Mouse (Mus musculus): ENCODE results near the gene Olfr619. TPM values are rescaled to one million over a fixed set of nuclear protein-coding genes. Genes with fewer than 3 reads are reported as not detected.

Olfr619 gene
- polyA plus RNA-seq, 1 experiment, result not detected

GRCm38 (mm10) chr7:103612434-103612833, 12.1 kb downstream of the Olfr619 start, which contains the start of gene Olfr620:
Gene Olfr620 (minus strand): TSS chr7:103612534.
- no peak within 1 kb of the TSS for H3K4me3 ChIP-seq (ENCODE audit: insufficient read depth, poor library complexity, severe bottlenecking)
- H3K36me3 ChIP-seq (ENCODE audit: control insufficient read depth, insufficient read depth), result no peaks in the 10 kb centered on the region
- no peaks in the 10 kb centered on the region for H3K79me3 ChIP-seq (ENCODE audit: low read depth)
- no peak within 1 kb of the TSS for H3ac ChIP-seq (ENCODE audit: control insufficient read depth, insufficient read length, low read depth)
- H3K79me2 ChIP-seq (ENCODE audit: control insufficient read depth, insufficient read depth), result no peaks in the 10 kb centered on the region
- TF ChIP-seq CTCF (IDR thresholded peaks at IDR 0.05; ENCODE audit: control insufficient read depth, insufficient read depth, insufficient read length) (no peak), MYOG (IDR thresholded peaks at IDR 0.05; ENCODE audit: control insufficient read depth, extremely low read depth, insufficient read length) (no peak), FOSL1 (IDR thresholded peaks at IDR 0.05; ENCODE audit: insufficient read depth, low read length, poor library complexity, severe bottlenecking) (no peak)
- no peaks in the 10 kb centered on the region for H3K27me3 ChIP-seq (ENCODE audit: control insufficient read depth, insufficient read depth, insufficient read length)

- no peak overlapping the region for H3K4me3 ChIP-seq (ENCODE audit: insufficient read depth, poor library complexity, severe bottlenecking)
- TF ChIP-seq CEBPB (IDR thresholded peaks at IDR 0.05; ENCODE audit: low read depth) (no peak), CTCF (IDR thresholded peaks at IDR 0.05; ENCODE audit: control insufficient read depth, insufficient read depth, insufficient read length) (no peak), FOSL1 (IDR thresholded peaks at IDR 0.05; ENCODE audit: insufficient read depth, low read length, poor library complexity, severe bottlenecking) (no peak), MYOD1 (IDR thresholded peaks at IDR 0.05; ENCODE audit: control insufficient read depth, insufficient read length, low read depth) (no peak), MYOG (IDR thresholded peaks at IDR 0.05; ENCODE audit: control insufficient read depth, extremely low read depth, insufficient read length) (no peak), USF1 (IDR thresholded peaks at IDR 0.05; ENCODE audit: low read depth) (no peak), MAX (IDR thresholded peaks at IDR 0.05) (no peak)
- no peak overlapping the region for H3ac ChIP-seq (ENCODE audit: control insufficient read depth, insufficient read length, low read depth)
- no peaks in the 10 kb centered on the region for H3K36me3 ChIP-seq (ENCODE audit: control insufficient read depth, insufficient read depth)
- H3K79me3 ChIP-seq (ENCODE audit: low read depth), result no peaks in the 10 kb centered on the region
- no peaks in the 10 kb centered on the region for H3K79me2 ChIP-seq (ENCODE audit: control insufficient read depth, insufficient read depth)
- no peaks in the 10 kb centered on the region for H3K27me3 ChIP-seq (ENCODE audit: control insufficient read depth, insufficient read depth, insufficient read length)
Observed at GRCm38 (mm10) chr7:103636795-103637194, 36.4 kb downstream of the Olfr619 start.

GRCm38 (mm10) chr7:103642602-103643001, 42.2 kb downstream of the Olfr619 start, which contains the start of gene Olfr622:
Gene Olfr622 (minus strand): TSS chr7:103642702.
- Histone ChIP-seq H3K4me3 (ENCODE audit: insufficient read depth, poor library complexity, severe bottlenecking) (no peak within 1 kb of the TSS), H3K79me3 (ENCODE audit: low read depth) (no peaks in the 10 kb centered on the region), H3ac (ENCODE audit: control insufficient read depth, insufficient read length, low read depth) (no peak within 1 kb of the TSS), H3K36me3 (ENCODE audit: control insufficient read depth, insufficient read depth) (no peaks in the 10 kb centered on the region), H3K79me2 (ENCODE audit: control insufficient read depth, insufficient read depth) (no peaks in the 10 kb centered on the region), H3K27me3 (ENCODE audit: control insufficient read depth, insufficient read depth, insufficient read length) (no peaks in the 10 kb centered on the region)
- TF ChIP-seq MYOD1 (IDR thresholded peaks at IDR 0.05; ENCODE audit: control insufficient read depth, insufficient read length, low read depth) (no peak), FOSL1 (IDR thresholded peaks at IDR 0.05; ENCODE audit: insufficient read depth, low read length, poor library complexity, severe bottlenecking) (no peak), MAX (IDR thresholded peaks at IDR 0.05) (no peak), CTCF (IDR thresholded peaks at IDR 0.05; ENCODE audit: control insufficient read depth, insufficient read depth, insufficient read length) (no peak), CEBPB (IDR thresholded peaks at IDR 0.05; ENCODE audit: low read depth) (no peak), MYOG (IDR thresholded peaks at IDR 0.05; ENCODE audit: control insufficient read depth, extremely low read depth, insufficient read length) (no peak), USF1 (IDR thresholded peaks at IDR 0.05; ENCODE audit: low read depth) (no peak)

GRCm38 (mm10) chr7:103644070-103644469, 43.7 kb downstream of the Olfr619 start:
- H3K79me3 ChIP-seq (ENCODE audit: low read depth), result no peaks in the 10 kb centered on the region

More at GRCm38 (mm10) chr7:103644070-103644469, 43.7 kb downstream of the Olfr619 start:
- no peak for TF ChIP-seq CEBPB (IDR thresholded peaks at IDR 0.05; ENCODE audit: low read depth)
- Histone ChIP-seq H3K27me3 (ENCODE audit: control insufficient read depth, insufficient read depth, insufficient read length) (no peaks in the 10 kb centered on the region), H3K79me2 (ENCODE audit: control insufficient read depth, insufficient read depth) (no peaks in the 10 kb centered on the region), H3ac (ENCODE audit: control insufficient read depth, insufficient read length, low read depth) (no peak overlapping the region), H3K4me3 (ENCODE audit: insufficient read depth, poor library complexity, severe bottlenecking) (no peak overlapping the region), H3K36me3 (ENCODE audit: control insufficient read depth, insufficient read depth) (no peaks in the 10 kb centered on the region)

Small RNA genes lying within 50 kb of the gene (microRNA-seq; reads per million reads assigned to microRNA genes)
- gene Gm26506 (ENCODE audit: borderline microRNAs expressed), result not detected

Other genes with a start within 250 kb of the Olfr619 start
- gene Olfr601, start 237.9 kb upstream of the Olfr619 start, polyA plus RNA-seq (2012; fragmentation: generic; extraction: Trizol), result not detected
- not detected for gene Olfr603, start 214.4 kb upstream of the Olfr619 start, polyA plus RNA-seq (2012; fragmentation: generic; extraction: Trizol)
- gene Usp17lc, start 185.5 kb upstream of the Olfr619 start, polyA plus RNA-seq (2012; fragmentation: generic; extraction: Trizol), result 0.08 TPM
- gene Olfr605, start 155.1 kb upstream of the Olfr619 start, polyA plus RNA-seq (2012; fragmentation: generic; extraction: Trizol), result not detected
- not detected for gene Olfr606, start 151.5 kb upstream of the Olfr619 start, polyA plus RNA-seq (2012; fragmentation: generic; extraction: Trizol)
- not detected for gene Olfr607, start 136.4 kb upstream of the Olfr619 start, polyA plus RNA-seq (2012; fragmentation: generic; extraction: Trizol)
- not detected for gene Olfr608, start 130.7 kb upstream of the Olfr619 start, polyA plus RNA-seq (2012; fragmentation: generic; extraction: Trizol)
- gene Olfr609, start 102.5 kb upstream of the Olfr619 start, polyA plus RNA-seq (2012; fragmentation: generic; extraction: Trizol), result not detected
- gene Olfr610, start 88.5 kb upstream of the Olfr619 start, polyA plus RNA-seq (2012; fragmentation: generic; extraction: Trizol), result not detected
- gene Olfr611, start 79.7 kb upstream of the Olfr619 start, polyA plus RNA-seq (2012; fragmentation: generic; extraction: Trizol), result not detected
- gene Olfr612, start 57.9 kb upstream of the Olfr619 start, polyA plus RNA-seq (2012; fragmentation: generic; extraction: Trizol), result not detected
- gene Olfr613, start 52.5 kb upstream of the Olfr619 start, polyA plus RNA-seq (2012; fragmentation: generic; extraction: Trizol), result not detected
- not detected for gene Olfr615, start 44.5 kb upstream of the Olfr619 start, polyA plus RNA-seq (2012; fragmentation: generic; extraction: Trizol)
- gene Olfr616, start 31.4 kb upstream of the Olfr619 start, polyA plus RNA-seq (2012; fragmentation: generic; extraction: Trizol), result not detected
- not detected for gene Olfr617, start 27.5 kb upstream of the Olfr619 start, polyA plus RNA-seq (2012; fragmentation: generic; extraction: Trizol)
- not detected for gene Olfr618, start 10.5 kb upstream of the Olfr619 start, polyA plus RNA-seq (2012; fragmentation: generic; extraction: Trizol)
- gene Olfr620, start 12.0 kb downstream of the Olfr619 start, polyA plus RNA-seq (2012; fragmentation: generic; extraction: Trizol), result not detected
- gene Olfr622, start 42.1 kb downstream of the Olfr619 start, polyA plus RNA-seq (2012; fragmentation: generic; extraction: Trizol), result not detected
- not detected for gene Olfr623, start 63.1 kb downstream of the Olfr619 start, polyA plus RNA-seq (2012; fragmentation: generic; extraction: Trizol)
- under 0.01 TPM for gene Olfr624, start 70.6 kb downstream of the Olfr619 start, polyA plus RNA-seq (2012; fragmentation: generic; extraction: Trizol)
- not detected for gene Olfr625-ps1, start 82.1 kb downstream of the Olfr619 start, polyA plus RNA-seq (2012; fragmentation: generic; extraction: Trizol)
- not detected for gene Olfr243, start 114.1 kb downstream of the Olfr619 start, polyA plus RNA-seq (2012; fragmentation: generic; extraction: Trizol)
- gene Olfr628, start 129.8 kb downstream of the Olfr619 start, polyA plus RNA-seq (2012; fragmentation: generic; extraction: Trizol), result not detected
- gene Olfr629, start 144.4 kb downstream of the Olfr619 start, polyA plus RNA-seq (2012; fragmentation: generic; extraction: Trizol), result not detected
- not detected for gene Olfr630, start 156.8 kb downstream of the Olfr619 start, polyA plus RNA-seq (2012; fragmentation: generic; extraction: Trizol)
- gene Olfr69, start 171.0 kb downstream of the Olfr619 start, polyA plus RNA-seq (2012; fragmentation: generic; extraction: Trizol), result not detected
- gene Olfr68, start 179.1 kb downstream of the Olfr619 start, polyA plus RNA-seq (2012; fragmentation: generic; extraction: Trizol), result not detected
- gene Olfr67, start 191.2 kb downstream of the Olfr619 start, polyA plus RNA-seq (2012; fragmentation: generic; extraction: Trizol), result not detected
- not detected for gene Hbb-bt, start 213.4 kb downstream of the Olfr619 start, polyA plus RNA-seq (2012; fragmentation: generic; extraction: Trizol)
- gene Hbb-bs, start 227.5 kb downstream of the Olfr619 start, polyA plus RNA-seq (2012; fragmentation: generic; extraction: Trizol), result not detected
- not detected for gene Hbb-bh2, start 239.9 kb downstream of the Olfr619 start, polyA plus RNA-seq (2012; fragmentation: generic; extraction: Trizol)
- not detected for gene Hbb-bh1, start 242.6 kb downstream of the Olfr619 start, polyA plus RNA-seq (2012; fragmentation: generic; extraction: Trizol)

Data from C2C12 (cell line).